Mouse (Mus musculus) stomach, postnatal 0 days (tissue): ENCODE measurements around the gene Serinc4.

ENCODE experiments used
- CTCF ChIP-seq: IDR thresholded peaks from 2 replicates; pipeline ENCODE4 v1.5.1; 2016; ENCODE audit warnings: antibody characterized with exemption, low read depth, mild to moderate bottlenecking, moderate library complexity
- EP300 ChIP-seq: optimal IDR thresholded peaks from 2 replicates; pipeline ENCODE3; 2016; ENCODE audit warnings: antibody characterized with exemption

- TF ChIP-seq CTCF (no peak), EP300 (no peak)
Observed at GRCm38 (mm10) chr2:121460071-121460470, 3.5 kb upstream of the Serinc4 start.
